Comparison of ENCODE assay signal across 9 mouse cellular contexts in genomic region chr3:27573458-27573857, GRCm38 (mm10).
DNase-seq lines count a peak whose midpoint lies in the region; ATAC-seq lines count a peak whose summit lies in the region.
"Had no signal": no experiment of that assay in that cellular context is flagged by ENCODE, and none has a peak within 500 bp of the region (broad histone marks: within the 10 kb centered on the region; RNA-seq: fewer than 3 reads in every experiment).

No protein-coding gene starts in this region.

- peak overlapping the region; percentile 70 for H3K27ac ChIP-seq in hindbrain, embryonic 10.5 days
- peak overlapping the region; percentile 55; the same call in 1 of the 2 replicates for H3K27ac ChIP-seq in midbrain, embryonic 11.5 days (ENCODE audit: low read depth, low read length)

- 27% methylated on average over 11 of the region's 11 CpGs for WGBS in hindbrain, embryonic 10.5 days
- WGBS in midbrain, embryonic 11.5 days, result 65% methylated on average over 11 of the region's 11 CpGs

- no peaks in the 10 kb centered on the region for H3K36me3 ChIP-seq in hindbrain, embryonic 10.5 days
- no peaks in the 10 kb centered on the region for H3K36me3 ChIP-seq in midbrain, embryonic 11.5 days (ENCODE audit: control insufficient read depth, insufficient read depth, low read length)

- no peak overlapping the region for H3K4me2 ChIP-seq in midbrain, embryonic 11.5 days

- no peaks in the 10 kb centered on the region for H3K9me3 ChIP-seq in hindbrain, embryonic 10.5 days
- H3K9me3 ChIP-seq in midbrain, embryonic 11.5 days (ENCODE audit: control insufficient read depth, low read length), result no peaks in the 10 kb centered on the region

- H3K4me1 ChIP-seq in hindbrain, embryonic 10.5 days (replicated peaks), result peaks cover 46% of the 10 kb centered on the region
- H3K4me1 ChIP-seq in midbrain, embryonic 11.5 days (ENCODE audit: control insufficient read depth, insufficient read depth, low read length), result peaks cover 5% of the 10 kb centered on the region

- peak; percentile 45; the same call in 1 of the 2 replicates for ATAC-seq in frontal cortex, adult (ENCODE audit: low TSS enrichment)
- ATAC-seq in midbrain, embryonic 11.5 days (ENCODE audit: low FRiP score), result peak; percentile 61; the same call in 1 of the 2 replicates

- no peak overlapping the region for H3K4me3 ChIP-seq in hindbrain, embryonic 10.5 days
- no peak overlapping the region for H3K4me3 ChIP-seq in midbrain, embryonic 11.5 days (ENCODE audit: low read depth, low read length)
- H3K4me3 ChIP-seq: erythroblast, embryonic 14.5 days had no signal

- H3K9ac ChIP-seq in midbrain, embryonic 11.5 days (ENCODE audit: low read length), result no peak overlapping the region

- no peaks in the 10 kb centered on the region for H3K27me3 ChIP-seq in hindbrain, embryonic 10.5 days (ENCODE audit: insufficient read depth, poor library complexity, severe bottlenecking)
- no peaks in the 10 kb centered on the region for H3K27me3 ChIP-seq in midbrain, embryonic 11.5 days (ENCODE audit: control insufficient read depth, insufficient read depth, low read length)

- DNase-seq in frontal cortex, postnatal 36 days (ENCODE audit: low spot score in 2 of 2), result no peak
- peak; percentile 50 for DNase-seq in embryo, embryonic 10 days (ENCODE audit: low spot score)
- DNase-seq in hindbrain, embryonic 10.5 days (ENCODE audit: low spot score), result peak; percentile 42
- peak; percentile 86 for DNase-seq in midbrain, embryonic 11.5 days (ENCODE audit: low spot score, missing footprints)
- DNase-seq in B cell, adult 2 months, result no peak
- DNase-seq in adrenal gland, postnatal 36 days, result no peak
- DNase-seq in Muller cell, postnatal 12 days (ENCODE audit: inconsistent ontology term), result no peak

Comparison
In these comparisons a context has a peak if more than half of its experiments do, and no peak if none do; other contexts are left out.
1. DNase-seq: peak in embryo, embryonic 10 days (single experiment), hindbrain, embryonic 10.5 days (single experiment) and midbrain, embryonic 11.5 days (single experiment); none in frontal cortex, postnatal 36 days (0 of 2), B cell, adult 2 months (0 of 2), adrenal gland, postnatal 36 days (0 of 2) and Muller cell, postnatal 12 days (single experiment).